Mouse (Mus musculus): ENCODE measurements around the gene Defb28. TPM values are rescaled to one million over a fixed set of nuclear protein-coding genes. Genes with fewer than 3 reads are reported as not detected.

The Defb28 gene
- total and polyA plus RNA-seq, 2 experiments = not detected

DNA sequence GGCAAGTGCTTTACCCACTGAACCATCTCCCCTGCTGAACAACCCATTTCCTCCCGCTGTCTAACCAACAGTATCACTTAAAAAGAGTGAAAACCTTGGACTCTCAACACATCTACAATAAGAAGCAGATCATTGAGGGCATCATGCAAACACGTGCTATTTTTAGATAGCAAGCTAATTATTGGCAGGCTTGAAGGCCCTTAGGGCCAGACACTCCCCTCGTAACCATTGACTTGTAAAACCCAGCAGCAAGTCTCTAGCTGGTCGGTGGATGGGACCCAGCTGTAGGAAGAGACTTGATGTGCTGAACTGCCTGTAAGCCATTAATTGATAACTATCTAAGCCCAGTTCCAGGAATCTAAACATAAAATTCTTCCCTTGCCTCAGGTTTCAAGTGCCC is 25.4 kb downstream of the Defb28 start:
- DNase-seq (ENCODE audit: extremely low read depth, low read depth, low spot score) = no peak
- no peak for TF ChIP-seq CTCF (IDR thresholded peaks at IDR 0.05; ENCODE audit: low read depth, low read length)
- TF ChIP-seq POLR2A (IDR thresholded peaks at IDR 0.05; ENCODE audit: extremely low read depth, insufficient read depth, low read length) = no peak
- Histone ChIP-seq H3K9ac (ENCODE audit: low read depth, low read length) (no peak overlapping the region), H3K4me1 (ENCODE audit: control insufficient read depth, insufficient read depth, low read length) (peaks cover 8% of the 10 kb centered on the region; the same call in 1 of the 2 replicates), H3K79me2 (ENCODE audit: control insufficient read depth, insufficient read depth, low read length) (no peaks in the 10 kb centered on the region), H3K36me3 (ENCODE audit: control insufficient read depth, insufficient read depth, low read length) (no peaks in the 10 kb centered on the region), H3K4me3 (ENCODE audit: insufficient read depth, low read depth, low read length) (no peak overlapping the region), H3K27ac (replicated peaks; ENCODE audit: insufficient read depth, low read depth, low read length) (no peak overlapping the region), H3K27me3 (ENCODE audit: control insufficient read depth, insufficient read depth, low read length) (no peaks in the 10 kb centered on the region)
- 73% methylated on average over 4 of the region's 4 CpGs for WGBS

DNA sequence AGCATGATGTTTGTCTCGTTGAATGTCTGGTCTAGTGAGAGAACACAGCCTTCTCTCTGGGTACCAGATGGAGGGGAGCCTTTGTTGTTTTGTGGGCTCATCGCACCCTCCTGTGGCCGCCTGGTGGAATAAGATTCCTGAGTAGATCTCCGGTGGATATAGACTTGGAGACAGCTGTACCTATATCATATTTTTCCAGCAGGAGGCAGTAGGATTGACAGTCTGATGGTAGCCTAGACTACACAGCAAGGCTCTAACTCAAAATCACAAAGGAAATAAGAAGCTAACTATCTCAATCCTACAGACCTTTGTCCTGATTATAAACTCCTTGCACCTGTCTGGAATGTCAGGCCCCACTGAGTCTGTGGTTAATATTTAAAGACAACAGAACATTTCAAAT is 26.6 kb downstream of the Defb28 start:
- no peak for DNase-seq (ENCODE audit: extremely low read depth, low read depth, low spot score)
- WGBS = 28% methylated on average over 4 of the region's 4 CpGs
- no peaks in the 10 kb centered on the region for H3K36me3 ChIP-seq (ENCODE audit: control insufficient read depth, insufficient read depth, low read length)
- no peak overlapping the region for H3K27ac ChIP-seq (replicated peaks; ENCODE audit: insufficient read depth, low read depth, low read length)
- no peaks in the 10 kb centered on the region for H3K79me2 ChIP-seq (ENCODE audit: control insufficient read depth, insufficient read depth, low read length)
- TF ChIP-seq POLR2A (IDR thresholded peaks at IDR 0.05; ENCODE audit: extremely low read depth, insufficient read depth, low read length) (no peak), CTCF (IDR thresholded peaks at IDR 0.05; ENCODE audit: low read depth, low read length) (peak; percentile 39)
- no peak overlapping the region for H3K9ac ChIP-seq (ENCODE audit: low read depth, low read length)
- no peak overlapping the region for H3K4me3 ChIP-seq (ENCODE audit: insufficient read depth, low read depth, low read length)
- H3K4me1 ChIP-seq (ENCODE audit: control insufficient read depth, insufficient read depth, low read length) = peaks cover 12% of the 10 kb centered on the region; the same call in 1 of the 2 replicates
- no peaks in the 10 kb centered on the region for H3K27me3 ChIP-seq (ENCODE audit: control insufficient read depth, insufficient read depth, low read length)

DNA sequence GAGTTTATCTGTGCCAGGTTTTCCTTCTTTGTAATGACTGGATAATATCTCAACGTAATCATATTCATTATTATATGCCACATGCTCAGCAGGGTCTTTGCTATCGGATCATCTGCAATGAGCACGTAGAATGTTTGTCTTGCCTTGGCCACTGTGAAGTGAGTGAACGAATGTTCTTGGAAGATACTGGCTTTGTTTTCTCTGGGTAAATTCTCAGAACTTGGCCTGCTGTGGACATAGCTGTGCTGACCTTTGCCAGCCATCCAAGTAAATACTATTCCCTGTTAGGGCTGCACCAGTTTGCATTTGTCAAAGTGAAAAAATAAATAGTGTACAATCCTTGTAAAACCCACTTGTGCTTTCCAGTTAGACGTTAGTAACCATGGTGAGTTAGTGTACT is 30.1 kb downstream of the Defb28 start:
- Histone ChIP-seq H3K36me3 (ENCODE audit: control insufficient read depth, insufficient read depth, low read length) (no peaks in the 10 kb centered on the region), H3K4me3 (ENCODE audit: insufficient read depth, low read depth, low read length) (no peak overlapping the region), H3K27ac (replicated peaks; ENCODE audit: insufficient read depth, low read depth, low read length) (peak overlapping the region; percentile 46), H3K9ac (ENCODE audit: low read depth, low read length) (no peak overlapping the region), H3K27me3 (ENCODE audit: control insufficient read depth, insufficient read depth, low read length) (no peaks in the 10 kb centered on the region), H3K4me1 (ENCODE audit: control insufficient read depth, insufficient read depth, low read length) (peaks cover 12% of the 10 kb centered on the region; the same call in 1 of the 2 replicates), H3K79me2 (ENCODE audit: control insufficient read depth, insufficient read depth, low read length) (no peaks in the 10 kb centered on the region)
- TF ChIP-seq POLR2A (IDR thresholded peaks at IDR 0.05; ENCODE audit: extremely low read depth, insufficient read depth, low read length) = no peak
- no peak for TF ChIP-seq CTCF (IDR thresholded peaks at IDR 0.05; ENCODE audit: low read depth, low read length)
- DNase-seq (ENCODE audit: extremely low read depth, low read depth, low spot score) = peak; percentile 15
- WGBS = 26% methylated on average over 5 of the region's 5 CpGs

DNA sequence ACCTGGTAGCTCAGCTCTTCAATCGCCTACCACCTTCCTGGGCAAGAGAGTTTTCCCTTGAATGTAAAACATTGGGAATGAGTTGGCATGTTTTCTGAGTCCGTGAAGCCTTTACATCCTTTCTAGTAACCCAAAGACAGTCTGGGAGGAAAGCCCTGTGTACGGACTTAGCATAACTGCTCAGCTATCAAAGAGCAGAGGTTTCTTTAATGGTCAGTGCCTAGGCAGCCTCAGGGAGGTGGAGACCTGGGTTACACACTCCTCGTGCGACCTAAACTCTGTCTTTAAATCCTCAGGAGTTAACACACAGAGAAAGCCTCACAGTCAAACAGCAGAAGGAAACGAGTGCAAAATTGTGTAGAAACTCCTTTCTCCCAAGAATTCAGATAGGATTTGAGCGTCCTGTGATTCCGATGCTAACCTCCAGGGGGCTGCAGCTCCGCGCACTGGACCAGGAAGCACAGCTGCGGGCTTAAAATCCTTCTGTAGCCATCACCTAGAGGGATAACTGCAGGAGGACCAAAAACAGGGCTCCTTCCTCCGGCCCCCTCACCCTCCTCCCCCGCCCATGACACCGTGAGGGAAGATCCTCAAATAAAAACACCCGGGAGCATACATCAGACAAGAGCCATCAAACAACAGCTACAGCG is 35.8 kb downstream of the Defb28 start:
- Histone ChIP-seq H3K4me1 (ENCODE audit: control insufficient read depth, insufficient read depth, low read length) (no peaks in the 10 kb centered on the region), H3K4me3 (ENCODE audit: insufficient read depth, low read depth, low read length) (no peak overlapping the region), H3K9ac (ENCODE audit: low read depth, low read length) (no peak overlapping the region), H3K27ac (replicated peaks; ENCODE audit: insufficient read depth, low read depth, low read length) (no peak overlapping the region), H3K79me2 (ENCODE audit: control insufficient read depth, insufficient read depth, low read length) (no peaks in the 10 kb centered on the region), H3K27me3 (ENCODE audit: control insufficient read depth, insufficient read depth, low read length) (no peaks in the 10 kb centered on the region), H3K36me3 (ENCODE audit: control insufficient read depth, insufficient read depth, low read length) (no peaks in the 10 kb centered on the region)
- DNase-seq (ENCODE audit: extremely low read depth, low read depth, low spot score) = peak; percentile 7
- peak; percentile 87 for TF ChIP-seq CTCF (IDR thresholded peaks at IDR 0.05; ENCODE audit: low read depth, low read length)
- TF ChIP-seq POLR2A (IDR thresholded peaks at IDR 0.05; ENCODE audit: extremely low read depth, insufficient read depth, low read length) = no peak
- 15% methylated on average over 16 of the region's 16 CpGs for WGBS

DNA sequence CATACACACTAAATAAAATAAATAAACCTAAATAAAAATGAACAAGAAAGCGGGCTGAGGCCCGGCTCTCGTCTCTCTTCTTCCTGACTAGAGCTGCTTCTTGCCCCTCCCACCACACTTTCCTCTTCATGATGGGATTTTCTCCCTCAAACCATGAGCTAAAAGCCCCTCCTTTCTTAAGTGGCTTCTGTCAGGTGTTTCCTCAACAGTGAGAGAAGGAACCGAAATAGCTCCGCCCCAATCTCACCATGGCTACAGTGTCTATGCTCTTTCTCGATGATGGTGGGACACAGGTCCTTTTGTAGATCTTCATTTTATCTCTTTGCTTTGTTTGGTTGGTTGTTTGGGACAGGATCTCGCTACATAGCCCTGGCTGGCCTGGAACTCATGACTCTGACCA is 38.6 kb downstream of the Defb28 start:
- Histone ChIP-seq H3K27me3 (ENCODE audit: control insufficient read depth, insufficient read depth, low read length) (no peaks in the 10 kb centered on the region), H3K4me1 (ENCODE audit: control insufficient read depth, insufficient read depth, low read length) (no peaks in the 10 kb centered on the region), H3K36me3 (ENCODE audit: control insufficient read depth, insufficient read depth, low read length) (no peaks in the 10 kb centered on the region), H3K9ac (ENCODE audit: low read depth, low read length) (no peak overlapping the region), H3K27ac (replicated peaks; ENCODE audit: insufficient read depth, low read depth, low read length) (no peak overlapping the region), H3K79me2 (ENCODE audit: control insufficient read depth, insufficient read depth, low read length) (no peaks in the 10 kb centered on the region), H3K4me3 (ENCODE audit: insufficient read depth, low read depth, low read length) (no peak overlapping the region)
- WGBS = 90% methylated on average over 7 of the region's 7 CpGs
- no peak for DNase-seq (ENCODE audit: extremely low read depth, low read depth, low spot score)
- no peak for TF ChIP-seq POLR2A (IDR thresholded peaks at IDR 0.05; ENCODE audit: extremely low read depth, insufficient read depth, low read length)
- no peak for TF ChIP-seq CTCF (IDR thresholded peaks at IDR 0.05; ENCODE audit: low read depth, low read length)

DNA sequence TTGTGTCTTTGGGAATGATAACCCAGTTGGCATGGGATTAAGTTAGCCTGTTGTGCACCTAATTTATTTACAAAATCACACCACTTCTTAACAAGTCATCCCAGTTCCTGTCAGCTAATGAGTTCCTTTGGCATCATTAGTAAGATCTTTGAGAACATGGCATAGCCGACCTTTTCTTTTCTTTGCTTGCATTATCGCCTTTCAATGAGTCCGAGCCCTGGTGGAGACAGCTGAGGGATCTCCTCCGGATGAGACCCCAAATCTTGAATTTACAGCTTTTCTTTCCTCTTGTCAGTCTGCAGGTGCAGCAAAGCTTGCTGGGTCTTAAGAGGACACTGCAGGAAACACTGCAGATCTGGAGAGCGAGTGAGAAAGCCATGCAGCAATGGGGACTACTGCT is 51.0 kb downstream of the Defb28 start, which contains the start of gene Gm17416:
Gene Gm17416, plus strand, starts transcription at position 301 of the 400 bp plus-strand sequence.
- Histone ChIP-seq H3K27me3 (ENCODE audit: control insufficient read depth, insufficient read depth, low read length) (no peaks in the 10 kb centered on the region), H3K79me2 (ENCODE audit: control insufficient read depth, insufficient read depth, low read length) (no peaks in the 10 kb centered on the region), H3K4me3 (ENCODE audit: insufficient read depth, low read depth, low read length) (no peak within 1 kb of the TSS), H3K36me3 (ENCODE audit: control insufficient read depth, insufficient read depth, low read length) (no peaks in the 10 kb centered on the region), H3K9ac (ENCODE audit: low read depth, low read length) (no peak within 1 kb of the TSS), H3K4me1 (ENCODE audit: control insufficient read depth, insufficient read depth, low read length) (no peaks in the 10 kb centered on the region), H3K27ac (replicated peaks; ENCODE audit: insufficient read depth, low read depth, low read length) (no peak within 1 kb of the TSS)
- no peak for TF ChIP-seq CTCF (IDR thresholded peaks at IDR 0.05; ENCODE audit: low read depth, low read length)
- TF ChIP-seq POLR2A (IDR thresholded peaks at IDR 0.05; ENCODE audit: extremely low read depth, insufficient read depth, low read length) = no peak
- no peak for DNase-seq (ENCODE audit: extremely low read depth, low read depth, low spot score)
- WGBS = 89% methylated on average over 5 of the region's 5 CpGs
